Mouse (Mus musculus) left cerebral cortex, adult 11 months (tissue): ENCODE data around the gene Stab1.

Experiments
- DNase-seq: peaks from one replicate; pipeline ENCODE4 v3.0.0; 2022; ENCODE audit warnings: low spot score

Stab1 gene

DNA sequence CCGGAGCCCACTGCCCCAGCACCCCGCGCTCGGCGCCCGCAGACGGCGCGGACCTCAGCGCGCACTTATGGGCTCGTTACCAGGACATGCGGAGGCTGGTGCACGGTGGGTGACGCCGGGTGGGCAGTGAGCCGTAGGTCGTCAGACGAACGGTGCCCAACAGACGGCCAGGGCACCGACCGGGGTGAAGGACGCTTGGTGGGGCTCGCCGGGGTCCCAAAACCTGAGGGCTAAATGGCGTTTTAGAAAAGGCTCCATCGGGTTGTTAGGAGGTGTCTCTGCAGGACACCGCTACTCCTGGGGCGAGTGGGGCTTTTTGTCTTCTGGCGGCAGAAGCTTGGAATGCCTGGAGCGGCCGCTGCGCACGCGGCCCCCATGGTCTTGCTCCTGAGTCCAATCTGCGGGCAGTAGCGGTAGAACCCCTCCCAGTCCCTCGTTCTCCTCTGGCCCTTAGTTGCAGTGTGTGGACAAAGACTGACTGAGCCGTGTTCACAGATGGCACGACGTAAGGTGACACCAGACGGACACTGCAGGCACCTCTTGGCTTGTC is 37.1 kb downstream of the Stab1 start:
- no peak for DNase-seq

GRCm38 (mm10) chr14:31130236-31131220 is 37.9 kb downstream of the Stab1 start, which contains the start of gene Nt5dc2:
Gene Nt5dc2 (plus strand): TSS chr14:31131053.
- no peak for DNase-seq

GRCm38 (mm10) chr14:31129326-31130235 is 38.9 kb downstream of the Stab1 start:
- DNase-seq, result no peak

DNA sequence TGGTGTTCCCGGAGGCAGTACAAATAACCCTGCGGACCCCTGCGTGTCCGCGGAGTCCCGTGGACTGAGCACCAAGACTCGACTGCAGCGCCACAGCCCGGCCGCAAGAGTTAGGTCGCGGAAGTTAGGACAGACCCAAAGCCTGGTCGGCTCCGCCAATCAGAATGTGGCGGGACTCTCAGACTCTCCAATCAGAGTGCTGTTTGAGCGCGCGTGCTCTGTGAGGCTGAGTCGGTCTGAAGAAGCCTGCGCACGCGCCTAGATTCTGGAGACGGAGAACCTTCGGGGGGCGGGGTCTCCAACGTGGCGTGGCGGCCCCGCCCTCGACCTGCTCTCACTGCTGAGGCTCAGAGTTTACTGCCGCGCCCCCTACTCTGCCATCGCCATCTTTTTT is 39.6 kb downstream of the Stab1 start, which contains the start of gene Smim4:
Gene Smim4, minus strand, starts transcription at position 131 of the 394 bp plus-strand sequence.
- peak; percentile 97 for DNase-seq

GRCm38 (mm10) chr14:31128101-31128825 is 40.2 kb downstream of the Stab1 start:
- DNase-seq, result no peak

DNA sequence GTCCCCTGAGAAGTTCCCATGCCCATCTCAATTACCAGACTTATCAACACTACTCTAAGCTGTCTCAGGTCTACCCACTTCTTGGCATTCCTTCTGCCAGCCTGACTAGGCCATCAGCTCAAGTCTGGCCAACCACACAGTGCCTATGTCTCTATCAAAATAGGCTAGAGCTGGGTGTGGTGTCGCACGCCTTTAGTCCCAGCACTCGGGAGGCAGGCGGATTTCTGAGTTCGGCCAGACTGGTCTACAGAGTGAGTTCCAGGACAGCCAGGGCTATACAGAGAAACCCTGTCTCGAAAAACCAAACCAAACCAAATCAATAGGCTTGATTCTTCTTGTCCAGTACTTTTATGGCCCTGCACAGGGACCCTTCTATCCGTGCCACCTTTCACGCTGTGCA is 41.6 kb downstream of the Stab1 start:
- no peak for DNase-seq

GRCm38 (mm10) chr14:31125106-31126075 is 43.0 kb downstream of the Stab1 start:
- DNase-seq, result no peak

DNA sequence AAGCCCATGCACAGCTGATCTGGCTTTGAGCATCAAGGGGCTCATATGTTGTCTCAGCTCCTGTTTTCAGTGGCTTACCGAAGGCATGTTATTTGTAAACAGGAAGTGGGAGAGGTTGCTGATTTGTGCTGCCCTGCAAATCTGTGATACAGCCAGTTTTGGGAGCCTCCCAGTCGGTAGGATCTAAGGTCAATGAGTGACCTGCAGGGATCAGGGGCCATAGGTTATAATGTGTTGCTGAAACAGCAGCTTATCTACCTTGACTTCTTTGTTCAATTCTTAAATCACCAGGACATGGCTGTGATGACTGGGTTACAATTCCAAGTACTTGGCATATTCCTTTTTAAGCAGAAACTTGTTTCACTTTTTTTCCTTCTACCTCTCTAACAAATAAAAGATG is 52.9 kb downstream of the Stab1 start:
- no peak for DNase-seq

DNA sequence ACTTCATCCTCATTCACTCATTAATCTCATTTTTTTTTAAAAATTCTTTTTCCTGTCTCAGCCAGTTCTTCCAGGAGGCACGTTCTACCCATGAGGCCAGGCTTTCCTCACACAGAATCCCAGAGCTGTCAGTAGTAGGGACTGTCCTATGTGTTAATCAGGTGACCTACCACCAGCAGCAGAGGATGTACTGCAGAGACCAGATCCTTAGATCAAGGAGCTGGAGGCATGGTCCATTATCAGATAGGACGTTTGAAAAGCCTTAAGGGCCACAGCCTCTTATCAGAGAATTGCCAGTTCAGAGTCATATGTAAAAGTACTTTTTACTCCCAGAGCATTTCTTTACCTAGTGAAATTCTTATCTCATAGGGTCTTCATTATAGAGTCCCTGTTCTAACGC is 54.4 kb downstream of the Stab1 start:
- DNase-seq, result no peak

GRCm38 (mm10) chr14:31112187-31112586 is 56.3 kb downstream of the Stab1 start:
- no peak for DNase-seq

GRCm38 (mm10) chr14:31110613-31111012 is 57.8 kb downstream of the Stab1 start:
- DNase-seq, result no peak

DNA sequence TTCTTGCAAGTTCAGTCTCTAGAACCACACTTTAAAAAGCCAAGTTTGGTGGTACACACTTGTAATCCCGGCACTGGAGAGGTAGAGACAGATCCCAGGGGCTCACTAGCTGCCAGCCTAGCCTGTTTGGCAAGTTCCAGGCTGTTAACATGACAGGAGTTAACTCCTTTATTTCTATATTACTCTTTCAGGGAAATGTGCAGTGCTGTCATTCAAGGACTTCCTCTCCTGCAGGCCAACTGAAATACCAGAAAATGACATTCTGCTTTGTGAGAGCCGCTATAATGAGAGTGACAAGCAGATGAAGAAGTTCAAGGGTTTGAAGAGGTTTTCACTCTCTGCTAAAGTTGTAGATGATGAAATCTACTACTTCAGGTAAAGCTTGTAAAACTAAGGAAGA is 63.3 kb downstream of the Stab1 start:
- no peak for DNase-seq

GRCm38 (mm10) chr14:31089918-31090317 is 78.5 kb downstream of the Stab1 start:
- DNase-seq, result no peak
